Mouse (Mus musculus) adrenal gland, adult 2 months (tissue): ENCODE data around the gene Gm20388. TPM values are rescaled to one million over a fixed set of nuclear protein-coding genes. Genes with fewer than 3 reads are reported as not detected.

Experiments used
- DNase-seq: peaks from one replicate; pipeline ENCODE4 v3.0.0; 2021
- polyA plus RNA-seq: library from polyadenylated mRNA; depleted of rRNA; stranded (reverse); fragments of >200 nt; gene quantifications from 2 replicates; pipeline ENCODE4 v1.2.3, GENCODE M21; 2012
- total RNA-seq, 2 experiments: library from RNA; stranded (reverse); gene quantifications; 2 replicates each; pipeline ENCODE4 v1.2.3; 2021

Gm20388 gene
- total and polyA plus RNA-seq, 3 experiments = 5.9 to 50.1 (median 9.9) TPM

GRCm38 (mm10) chr8:123891271-123891670, 3980.6 kb downstream of the Gm20388 start:
- peak; percentile 64 for DNase-seq

GRCm38 (mm10) chr8:123891883-123892585, 3981.4 kb downstream of the Gm20388 start:
- no peak for DNase-seq

- no peak for DNase-seq
Observed at GRCm38 (mm10) chr8:123892586-123893155, 3982.0 kb downstream of the Gm20388 start.

GRCm38 (mm10) chr8:123893413-123893812, 3982.8 kb downstream of the Gm20388 start:
- no peak for DNase-seq

GRCm38 (mm10) chr8:123894502-123895097, 3984.0 kb downstream of the Gm20388 start, which contains the start of gene Acta1:
Acta1 (minus strand) TSS chr8:123894751.
- no peak for DNase-seq

- DNase-seq = no peak
Observed at GRCm38 (mm10) chr8:123895230-123895629, 3984.6 kb downstream of the Gm20388 start.

- DNase-seq = no peak
Observed at GRCm38 (mm10) chr8:123895680-123896365, 3985.2 kb downstream of the Gm20388 start.

GRCm38 (mm10) chr8:123896366-123896761, 3985.7 kb downstream of the Gm20388 start:
- no peak for DNase-seq

- no peak for DNase-seq
Observed at GRCm38 (mm10) chr8:123896774-123897173, 3986.1 kb downstream of the Gm20388 start.

GRCm38 (mm10) chr8:123898576-123898975, 3987.9 kb downstream of the Gm20388 start:
- DNase-seq = no peak

- no peak for DNase-seq
Observed at GRCm38 (mm10) chr8:123899366-123899765, 3988.7 kb downstream of the Gm20388 start.

GRCm38 (mm10) chr8:123902653-123903052, 3992.0 kb downstream of the Gm20388 start:
- peak; percentile 64 for DNase-seq

- DNase-seq = no peak
Observed at GRCm38 (mm10) chr8:123907604-123908003, 3997.0 kb downstream of the Gm20388 start.

- no peak for DNase-seq
Observed at GRCm38 (mm10) chr8:123912265-123912664, 4001.6 kb downstream of the Gm20388 start.

GRCm38 (mm10) chr8:123914635-123915034, 4004.0 kb downstream of the Gm20388 start:
- no peak for DNase-seq

GRCm38 (mm10) chr8:123924719-123925118, 4014.1 kb downstream of the Gm20388 start:
- peak; percentile 78 for DNase-seq

GRCm38 (mm10) chr8:123925671-123926070, 4015.0 kb downstream of the Gm20388 start:
- no peak for DNase-seq

GRCm38 (mm10) chr8:123929026-123929425, 4018.4 kb downstream of the Gm20388 start:
- no peak for DNase-seq

- peak; percentile 99 for DNase-seq
Observed at GRCm38 (mm10) chr8:123948942-123949685, 4038.5 kb downstream of the Gm20388 start, which contains the start of gene Nup133. Nup133 (minus strand) TSS chr8:123949265.

GRCm38 (mm10) chr8:123949686-123949986, 4039.0 kb downstream of the Gm20388 start:
- DNase-seq = no peak

GRCm38 (mm10) chr8:123950077-123950802, 4039.6 kb downstream of the Gm20388 start:
- peak; percentile 60 for DNase-seq
